Mouse (Mus musculus): ENCODE results near the gene Gm14327.
"Not testable (repeated sequence)": the region's sequence is repeated elsewhere in the genome, so short reads cannot be mapped to it uniquely, and the experiment has no call there.

The Gm14327 gene

DNA sequence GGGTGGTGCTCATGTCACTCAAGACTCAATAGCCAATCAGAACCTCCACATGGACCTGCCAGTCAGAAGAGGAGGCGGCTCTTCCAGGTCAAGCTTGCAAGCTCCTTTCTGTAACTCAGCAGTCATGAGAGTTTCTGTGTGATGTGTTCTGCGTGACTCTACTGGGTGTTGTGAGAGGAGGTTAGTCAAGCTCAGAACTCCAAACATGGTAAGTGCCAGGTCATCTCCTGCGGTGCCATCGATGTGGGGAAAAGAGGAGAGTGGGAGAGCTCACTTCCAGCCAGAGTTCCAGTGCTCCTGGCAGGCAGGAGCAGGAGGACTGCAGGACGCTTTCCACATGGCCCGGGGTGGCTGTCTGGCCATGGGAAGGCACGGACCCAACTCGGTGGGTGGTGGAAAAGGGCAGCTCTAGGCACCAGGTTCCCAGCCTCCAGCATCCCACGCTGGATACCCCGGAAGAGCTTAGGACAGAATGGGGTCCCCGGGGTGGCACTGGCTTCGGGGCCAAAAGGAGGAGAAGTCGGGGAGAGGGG, at the start of gene Gm14327:
Gm14327 (plus strand) TSS at position 51 of the 533 bp plus-strand sequence.
- ATAC-seq (ENCODE audit: insufficient number of reproducible peaks, low FRiP score, low TSS enrichment) = not testable (repeated sequence)

DNA sequence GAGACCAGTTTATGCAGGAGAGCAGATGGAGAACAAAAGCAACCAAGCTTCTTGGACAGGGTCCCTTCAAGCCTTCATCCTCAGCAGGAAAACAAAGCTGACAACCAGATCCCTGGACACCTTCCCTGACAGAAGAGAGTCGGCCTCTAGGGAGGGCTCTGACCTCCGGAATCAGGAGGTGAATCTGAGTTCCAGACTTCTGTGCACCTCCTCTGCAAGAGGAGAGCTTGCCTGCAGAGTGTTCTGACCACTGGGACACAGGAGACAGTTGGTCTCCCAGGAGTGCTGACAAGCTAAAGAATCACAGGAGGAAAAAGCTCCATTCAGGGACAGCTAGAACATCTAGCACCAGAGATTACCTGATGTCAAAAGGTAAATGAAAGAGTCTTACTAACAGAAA, 34.6 kb upstream of the Gm14327 start:
- ATAC-seq (ENCODE audit: insufficient number of reproducible peaks, low FRiP score, low TSS enrichment) = not testable (repeated sequence)

DNA sequence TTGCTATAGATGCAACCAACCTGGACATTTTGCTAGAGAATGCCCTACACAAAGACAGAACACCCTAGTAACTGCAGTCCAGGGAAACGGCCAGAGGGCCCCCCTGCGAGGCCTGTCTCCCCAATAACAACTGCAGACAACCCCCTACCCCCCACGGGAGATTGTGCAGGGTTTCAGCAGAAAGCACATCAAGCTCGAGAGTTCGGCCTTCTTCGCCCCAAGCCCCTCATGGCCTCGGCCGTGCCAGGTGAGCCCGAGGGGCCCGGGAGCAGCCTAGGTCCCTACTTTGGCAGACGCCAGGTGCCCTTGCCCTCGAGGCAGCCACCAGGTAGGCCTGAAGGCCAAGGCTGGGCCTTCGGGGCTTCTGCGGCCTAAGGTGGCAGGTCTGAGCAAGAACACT, 9.2 kb upstream of the Gm14327 start:
- ATAC-seq (ENCODE audit: insufficient number of reproducible peaks, low FRiP score, low TSS enrichment) = not testable (repeated sequence)

DNA sequence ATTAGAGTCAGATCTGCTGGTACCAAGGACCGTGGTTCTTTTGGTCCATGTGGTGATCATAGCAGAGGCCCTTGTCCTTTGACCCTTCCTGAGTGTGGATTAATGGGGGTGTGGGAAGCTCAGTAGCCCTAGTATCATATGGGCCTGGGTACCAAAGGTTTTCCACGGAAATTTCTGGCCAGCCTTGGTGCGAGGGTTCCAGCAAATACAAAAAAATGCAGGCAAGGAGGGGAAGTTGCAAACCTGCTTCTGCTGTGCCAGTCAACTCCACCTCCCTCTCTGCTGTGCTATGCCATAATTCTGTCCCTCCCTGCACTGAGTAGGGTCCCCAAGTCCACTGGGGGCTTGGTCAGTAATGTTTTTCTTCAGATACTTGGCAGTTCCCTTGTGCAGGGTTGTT, 1.3 kb downstream of the Gm14327 start:
- ATAC-seq (ENCODE audit: insufficient number of reproducible peaks, low FRiP score, low TSS enrichment) = not testable (repeated sequence)

- not testable (repeated sequence) for ATAC-seq (ENCODE audit: insufficient number of reproducible peaks, low FRiP score, low TSS enrichment)
Measured at GRCm38 (mm10) chr2:177903276-177903675, 6.4 kb downstream of the Gm14327 start.

DNA sequence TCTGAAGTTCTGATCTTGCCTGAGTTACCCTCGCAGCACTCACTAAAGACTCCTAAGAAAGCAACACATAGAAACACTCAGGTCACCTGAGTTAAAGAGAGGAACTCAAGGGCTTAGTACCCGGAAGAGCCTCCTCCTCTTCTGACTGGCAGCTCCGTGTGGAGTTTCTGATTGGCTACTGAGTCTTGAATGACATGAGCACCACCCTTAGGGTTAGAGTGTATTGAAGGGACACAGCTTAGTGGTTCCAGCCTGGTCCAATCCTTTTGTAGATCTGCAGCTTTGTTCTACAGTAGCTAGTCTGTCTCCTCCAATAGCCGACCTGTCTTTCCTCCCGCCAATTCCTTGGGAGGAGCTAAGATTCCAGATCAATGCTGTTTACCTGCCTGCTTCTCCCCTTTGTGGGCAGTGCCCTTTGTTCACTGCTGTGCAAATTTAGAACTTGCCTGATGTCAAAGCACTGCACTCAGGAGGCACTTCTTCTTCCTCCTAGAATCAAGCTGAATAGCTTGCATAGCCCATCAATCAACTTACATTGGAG, 28.7 kb downstream of the Gm14327 start, which contains the start of gene Zfp972:
Zfp972 (minus strand) TSS at position 51 of the 541 bp plus-strand sequence.
- ATAC-seq (ENCODE audit: insufficient number of reproducible peaks, low FRiP score, low TSS enrichment) = not testable (repeated sequence)
